Mouse (Mus musculus): ENCODE measurements around the gene Dcaf5. TPM values are rescaled to one million over a fixed set of nuclear protein-coding genes. Genes with fewer than 3 reads are reported as not detected.

Dcaf5 gene
- polyA plus RNA-seq (2012; rRNA removed), result 31.9 and 34.8 TPM in 2 replicates

DNA sequence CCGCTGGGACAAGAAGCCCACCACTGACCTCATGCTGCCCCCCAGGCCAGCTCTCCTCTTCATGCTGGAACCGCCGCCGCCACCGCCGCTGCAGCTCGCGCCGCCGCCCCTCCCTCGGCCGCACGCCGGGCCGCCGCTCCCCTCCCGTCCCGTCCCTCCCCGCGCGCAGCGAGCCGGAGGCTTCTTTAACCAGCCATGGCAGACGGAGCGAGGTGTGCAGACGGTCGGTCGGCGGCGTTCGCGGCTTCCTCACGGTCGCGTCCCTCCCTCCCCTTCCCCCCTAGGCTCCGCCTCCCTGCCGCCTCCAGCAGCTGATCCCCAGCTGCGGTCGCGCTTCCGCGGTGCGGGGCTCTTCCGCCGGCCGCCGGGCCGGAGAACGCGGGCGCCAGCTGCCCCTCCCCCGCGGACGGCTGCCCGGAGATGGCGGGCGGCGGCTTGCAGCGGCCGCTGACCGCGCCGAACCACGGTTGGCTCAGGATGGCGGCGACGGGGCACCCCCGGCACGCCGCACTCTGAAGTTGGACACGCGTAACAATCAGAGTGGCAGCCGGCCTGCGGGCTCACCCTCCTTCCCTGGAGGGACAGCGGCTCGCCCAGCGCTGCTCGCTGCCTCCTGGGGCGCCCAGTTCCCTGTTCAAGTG lies at the start of gene Dcaf5:
TSS of gene Dcaf5 (minus strand) at position 266 of the 641 bp plus-strand sequence.
- TF ChIP-seq CTCF (IDR thresholded peaks at IDR 0.05; ENCODE audit: borderline replicate concordance, control insufficient read depth, extremely low read depth, insufficient read depth, low read length, poor library complexity) (no peak), POLR2A (IDR thresholded peaks at IDR 0.05; ENCODE audit: control insufficient read depth, extremely low read depth, insufficient read depth, low read length, poor library complexity) (peak; percentile 52; the same call in 1 of the 2 replicates)

DNA sequence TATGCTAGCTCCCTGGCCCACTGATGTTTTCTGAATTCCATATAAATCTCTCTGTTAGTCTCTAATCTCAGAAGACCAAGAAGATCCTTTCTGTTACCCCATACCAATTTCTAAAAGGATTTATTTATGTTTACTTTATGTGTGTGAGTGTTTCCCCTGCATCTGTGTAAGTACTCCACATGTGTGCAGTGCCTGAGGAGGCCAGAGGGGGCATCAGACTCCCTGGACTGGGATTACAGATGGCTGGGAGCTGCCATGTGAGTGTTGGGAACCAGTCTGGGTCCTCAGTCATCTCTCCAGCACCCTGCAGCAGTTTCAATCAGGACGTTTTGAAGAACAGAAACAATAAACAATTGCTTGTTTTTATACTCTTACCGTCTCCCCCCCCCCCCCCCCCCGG lies 47.0 kb upstream of the Dcaf5 start:
- H3K36me3 ChIP-seq (ENCODE audit: control insufficient read depth, insufficient read depth, low read length), result peaks cover 4% of the 10 kb centered on the region
- H3K4me1 ChIP-seq (replicated peaks; ENCODE audit: control insufficient read depth, insufficient read depth, low read length), result no peaks in the 10 kb centered on the region
- TF ChIP-seq CTCF (IDR thresholded peaks at IDR 0.05; ENCODE audit: borderline replicate concordance, control insufficient read depth, extremely low read depth, insufficient read depth, low read length, poor library complexity), result no peak
- TF ChIP-seq POLR2A (IDR thresholded peaks at IDR 0.05; ENCODE audit: control insufficient read depth, extremely low read depth, insufficient read depth, low read length, poor library complexity), result no peak
- H3K27ac ChIP-seq (ENCODE audit: control insufficient read depth, insufficient read depth, low read length), result no peak overlapping the region
- WGBS, result 87% methylated on average over 3 of the region's 3 CpGs
- no peak overlapping the region for H3K4me3 ChIP-seq (ENCODE audit: control insufficient read depth, insufficient read depth, low read length)
- DNase-seq, result no peak
- H3K27me3 ChIP-seq (ENCODE audit: control insufficient read depth, insufficient read depth, low read length), result no peaks in the 10 kb centered on the region

More for the DNA sequence above, at the start of gene Dcaf5:
- peak; percentile 79 for DNase-seq
- H3K27me3 ChIP-seq (ENCODE audit: control insufficient read depth, insufficient read depth, low read length), result no peaks in the 10 kb centered on the region
- 1% methylated on average over 61 of the region's 79 CpGs for WGBS
- H3K4me1 ChIP-seq (replicated peaks; ENCODE audit: control insufficient read depth, insufficient read depth, low read length), result peaks cover 4% of the 10 kb centered on the region
- peak within 1 kb of the TSS; percentile 42; the same call in 1 of the 2 replicates for H3K27ac ChIP-seq (ENCODE audit: control insufficient read depth, insufficient read depth, low read length)
- no peaks in the 10 kb centered on the region for H3K36me3 ChIP-seq (ENCODE audit: control insufficient read depth, insufficient read depth, low read length)
- peak within 1 kb of the TSS; percentile 83 for H3K4me3 ChIP-seq (ENCODE audit: control insufficient read depth, insufficient read depth, low read length)

DNA sequence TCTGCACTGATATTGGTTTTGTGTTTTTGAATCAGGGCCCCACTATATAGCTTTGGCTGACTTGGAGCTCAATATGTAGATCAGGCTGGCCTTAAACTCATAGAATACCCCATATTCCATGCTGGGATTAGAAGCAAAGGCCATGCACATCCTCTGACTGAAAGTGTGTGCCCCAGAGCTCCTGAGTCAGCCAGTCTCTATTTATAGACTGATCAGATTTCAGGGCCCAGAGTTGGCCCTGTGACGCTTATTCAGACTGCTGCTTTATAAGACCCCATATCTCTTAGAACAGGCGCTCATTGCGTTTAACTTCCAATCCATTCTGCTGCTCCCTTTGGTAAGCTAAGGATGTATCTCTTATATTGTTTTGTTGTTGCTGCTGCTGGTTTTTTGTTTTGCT lies 43.6 kb upstream of the Dcaf5 start:
- Histone ChIP-seq H3K4me3 (ENCODE audit: control insufficient read depth, insufficient read depth, low read length) (no peak overlapping the region), H3K4me1 (replicated peaks; ENCODE audit: control insufficient read depth, insufficient read depth, low read length) (no peaks in the 10 kb centered on the region), H3K27ac (ENCODE audit: control insufficient read depth, insufficient read depth, low read length) (no peak overlapping the region), H3K27me3 (ENCODE audit: control insufficient read depth, insufficient read depth, low read length) (no peaks in the 10 kb centered on the region), H3K36me3 (ENCODE audit: control insufficient read depth, insufficient read depth, low read length) (peaks cover 19% of the 10 kb centered on the region; the same call in 1 of the 2 replicates)
- DNase-seq, result no peak
- no peak for TF ChIP-seq CTCF (IDR thresholded peaks at IDR 0.05; ENCODE audit: borderline replicate concordance, control insufficient read depth, extremely low read depth, insufficient read depth, low read length, poor library complexity)
- no peak for TF ChIP-seq POLR2A (IDR thresholded peaks at IDR 0.05; ENCODE audit: control insufficient read depth, extremely low read depth, insufficient read depth, low read length, poor library complexity)
- 96% methylated on average over 3 of the region's 3 CpGs for WGBS

DNA sequence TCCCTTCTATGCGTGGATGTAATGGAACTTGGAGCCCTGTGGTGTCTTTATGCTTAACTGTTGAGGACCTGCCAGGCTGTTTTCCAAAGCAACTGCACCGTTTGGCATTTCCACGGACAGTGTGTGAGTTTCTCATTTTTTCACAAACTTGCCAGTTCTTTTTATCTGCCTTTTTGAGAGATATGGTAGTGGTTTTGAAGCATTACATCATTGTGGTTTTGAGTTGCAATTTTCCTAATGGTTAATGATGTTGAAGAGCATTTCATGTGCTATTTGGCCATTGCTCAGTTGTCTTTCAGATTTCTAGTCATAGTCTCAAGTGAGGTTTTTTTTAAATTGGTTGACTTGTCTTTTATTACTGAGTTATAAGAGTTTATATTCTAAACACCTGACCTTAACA lies 37.3 kb upstream of the Dcaf5 start:
- Histone ChIP-seq H3K4me3 (ENCODE audit: control insufficient read depth, insufficient read depth, low read length) (no peak overlapping the region), H3K36me3 (ENCODE audit: control insufficient read depth, insufficient read depth, low read length) (peaks cover 15% of the 10 kb centered on the region; the same call in 1 of the 2 replicates), H3K4me1 (replicated peaks; ENCODE audit: control insufficient read depth, insufficient read depth, low read length) (no peaks in the 10 kb centered on the region), H3K27ac (ENCODE audit: control insufficient read depth, insufficient read depth, low read length) (no peak overlapping the region), H3K27me3 (ENCODE audit: control insufficient read depth, insufficient read depth, low read length) (no peaks in the 10 kb centered on the region)
- DNase-seq, result no peak
- no peak for TF ChIP-seq CTCF (IDR thresholded peaks at IDR 0.05; ENCODE audit: borderline replicate concordance, control insufficient read depth, extremely low read depth, insufficient read depth, low read length, poor library complexity)
- no peak for TF ChIP-seq POLR2A (IDR thresholded peaks at IDR 0.05; ENCODE audit: control insufficient read depth, extremely low read depth, insufficient read depth, low read length, poor library complexity)
- 76% methylated on average over 3 of the region's 3 CpGs for WGBS

DNA sequence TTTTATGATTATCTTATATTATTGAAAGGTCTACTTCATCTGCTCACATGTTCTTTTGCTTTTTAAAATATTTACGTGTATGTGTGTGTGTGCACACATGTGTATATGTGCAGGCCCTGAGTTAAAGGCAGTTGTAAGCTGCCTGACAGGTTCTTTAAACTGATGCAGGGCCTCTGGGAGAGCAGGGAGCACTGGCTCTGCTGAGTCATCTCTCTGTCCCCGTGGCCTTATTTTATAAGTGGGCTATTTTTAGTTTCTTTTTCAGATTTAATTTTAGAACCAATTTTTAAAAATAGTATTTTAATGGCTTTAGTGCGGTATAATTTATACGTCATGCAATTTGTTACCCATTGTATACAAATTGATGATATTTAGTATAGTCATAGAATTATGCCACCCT lies 35.5 kb upstream of the Dcaf5 start:
- Histone ChIP-seq H3K4me1 (replicated peaks; ENCODE audit: control insufficient read depth, insufficient read depth, low read length) (no peaks in the 10 kb centered on the region), H3K36me3 (ENCODE audit: control insufficient read depth, insufficient read depth, low read length) (peaks cover 12% of the 10 kb centered on the region; the same call in 1 of the 2 replicates), H3K27ac (ENCODE audit: control insufficient read depth, insufficient read depth, low read length) (no peak overlapping the region), H3K27me3 (ENCODE audit: control insufficient read depth, insufficient read depth, low read length) (no peaks in the 10 kb centered on the region), H3K4me3 (ENCODE audit: control insufficient read depth, insufficient read depth, low read length) (no peak overlapping the region)
- TF ChIP-seq POLR2A (IDR thresholded peaks at IDR 0.05; ENCODE audit: control insufficient read depth, extremely low read depth, insufficient read depth, low read length, poor library complexity) (no peak), CTCF (IDR thresholded peaks at IDR 0.05; ENCODE audit: borderline replicate concordance, control insufficient read depth, extremely low read depth, insufficient read depth, low read length, poor library complexity) (no peak)
- DNase-seq, result no peak
- 72% methylated on average over 4 of the region's 4 CpGs for WGBS

DNA sequence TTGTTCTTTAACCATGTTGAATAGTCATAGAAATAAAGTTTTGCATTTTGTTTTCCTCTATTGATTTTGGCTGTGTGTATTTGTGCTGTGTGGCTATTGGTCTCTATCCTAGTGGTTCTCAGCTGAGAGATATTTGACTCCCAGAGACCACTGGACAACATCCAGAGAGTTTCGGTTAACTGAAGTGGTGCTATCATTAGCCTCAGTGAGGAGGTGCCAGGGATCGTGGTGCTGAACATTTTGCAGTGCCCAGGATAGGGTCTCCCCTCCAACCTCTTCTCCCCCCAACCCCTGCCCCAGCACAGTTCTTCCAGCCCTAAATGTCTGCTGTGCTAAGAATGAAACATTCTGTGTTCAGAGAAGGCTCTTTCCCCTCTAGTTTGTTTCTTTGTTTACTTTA lies 33.8 kb upstream of the Dcaf5 start:
- Histone ChIP-seq H3K27ac (ENCODE audit: control insufficient read depth, insufficient read depth, low read length) (no peak overlapping the region), H3K4me3 (ENCODE audit: control insufficient read depth, insufficient read depth, low read length) (no peak overlapping the region), H3K36me3 (ENCODE audit: control insufficient read depth, insufficient read depth, low read length) (no peaks in the 10 kb centered on the region), H3K27me3 (ENCODE audit: control insufficient read depth, insufficient read depth, low read length) (no peaks in the 10 kb centered on the region), H3K4me1 (replicated peaks; ENCODE audit: control insufficient read depth, insufficient read depth, low read length) (no peaks in the 10 kb centered on the region)
- WGBS, result 97% methylated on average over 2 of the region's 2 CpGs
- TF ChIP-seq CTCF (IDR thresholded peaks at IDR 0.05; ENCODE audit: borderline replicate concordance, control insufficient read depth, extremely low read depth, insufficient read depth, low read length, poor library complexity) (no peak), POLR2A (IDR thresholded peaks at IDR 0.05; ENCODE audit: control insufficient read depth, extremely low read depth, insufficient read depth, low read length, poor library complexity) (no peak)
- DNase-seq, result no peak

Measured in thymus, adult 2 months (tissue).